Mouse (Mus musculus) liver, embryonic 14.5 days (tissue): Measurements from ENCODE around the gene Sclt1.

ENCODE experiments used
- CTCF ChIP-seq: IDR thresholded peaks from 2 replicates; pipeline ENCODE4 v1.5.1; 2016; ENCODE audit warnings: antibody characterized with exemption, low read depth, control low read depth
- EP300 ChIP-seq: IDR thresholded peaks from 2 replicates; pipeline ENCODE4 v1.6.1; 2016; ENCODE audit warnings: antibody characterized with exemption, low read depth

DNA sequence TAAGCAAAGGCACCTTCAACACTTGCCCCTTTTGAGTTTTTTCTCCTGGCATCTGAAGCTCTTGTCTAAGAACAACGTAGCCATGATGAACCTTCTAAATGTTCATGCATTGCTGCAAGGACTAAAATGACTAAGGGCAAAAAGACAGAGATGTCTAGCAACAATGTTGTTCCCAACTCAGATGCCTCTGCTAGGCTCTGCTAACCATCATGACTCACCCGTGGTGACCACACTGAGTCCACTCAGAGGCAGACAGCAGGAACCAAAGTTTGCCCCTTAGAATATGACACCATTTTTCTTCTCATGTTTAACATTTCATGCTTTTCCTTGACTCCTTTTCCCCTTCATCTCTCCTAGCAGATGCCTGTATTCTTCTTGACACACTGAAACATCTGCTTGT is 12.2 kb upstream of the Sclt1 start:
- TF ChIP-seq EP300 (no peak), CTCF (no peak)
